Mouse (Mus musculus) CH12.LX (cell line): ENCODE data around the gene Postn. TPM values are rescaled to one million over a fixed set of nuclear protein-coding genes. Genes with fewer than 3 reads are reported as not detected.

Source experiments
- DNase-seq: peaks from one replicate; pipeline ENCODE4 v3.0.0-alpha.2; 2013; ENCODE audit errors: extremely low read depth
- H3K27ac ChIP-seq: 2 replicates; pipeline ENCODE4 v1.5.1; 2012; ENCODE audit warnings: low read depth, mild to moderate bottlenecking, control low read depth, moderate library complexity; ENCODE audit not compliant: insufficient read depth
- H3K27me3 ChIP-seq: replicated peaks from 2 replicates; pipeline ENCODE3; 2012; ENCODE audit warnings: inconsistent platforms
- H3K36me3 ChIP-seq, 2 experiments: replicated peaks in 1 of 2; 2 replicates each; pipeline versions ENCODE3 to v1.6.1; 2012; ENCODE audit warnings: inconsistent platforms in 1 of 2, low read length in 1 of 2, mild to moderate bottlenecking in 1 of 2, mixed read lengths in 1 of 2, moderate library complexity in 1 of 2; ENCODE audit not compliant: control insufficient read depth in 1 of 2, insufficient read depth in 1 of 2
- H3K4me1 ChIP-seq, 2 experiments: 2 replicates each; pipeline ENCODE4 v1.6.1; 2012; ENCODE audit warnings: inconsistent platforms in 1 of 2, moderate library complexity in 1 of 2; ENCODE audit not compliant: insufficient read depth in 2 of 2, control insufficient read depth in 1 of 2
- H3K4me2 ChIP-seq: 2 replicates; pipeline ENCODE4 v1.6.1; 2012; ENCODE audit warnings: low read depth, mild to moderate bottlenecking, control low read depth; ENCODE audit not compliant: poor library complexity, insufficient read depth, severe bottlenecking
- H3K4me3 ChIP-seq, 3 experiments: fragments of 150-350 bp in 1 of 3; sonication (generic) in 1 of 3; replicated peaks in 1 of 3; 2 replicates each; pipeline versions ENCODE3 to v1.5.1; 2011 to 2012; ENCODE audit warnings: low read depth in 2 of 3, low read length in 2 of 3, mild to moderate bottlenecking in 2 of 3, moderate library complexity in 2 of 3, control low read depth in 1 of 3, improper control_type of control experiment in 1 of 3, inconsistent platforms in 1 of 3, mixed read lengths in 1 of 3; ENCODE audit not compliant: poor library complexity in 1 of 3
- H3K79me2 ChIP-seq: replicated peaks from 2 replicates; pipeline ENCODE4 v1.6.1; 2012; ENCODE audit warnings: mild to moderate bottlenecking, moderate library complexity; ENCODE audit not compliant: control insufficient read depth, poor library complexity, insufficient read depth, severe bottlenecking; ENCODE audit errors: extremely low read depth
- H3K9ac ChIP-seq: 2 replicates; pipeline ENCODE4 v1.6.1; 2012; ENCODE audit warnings: low read depth, mild to moderate bottlenecking, control low read depth, moderate library complexity; ENCODE audit not compliant: insufficient read depth
- H3K9me3 ChIP-seq: replicated peaks from 2 replicates; pipeline ENCODE3; 2012; ENCODE audit warnings: low read length, inconsistent platforms, mixed read lengths
- BHLHE40 ChIP-seq: IDR thresholded peaks from 2 replicates; pipeline ENCODE4 v1.6.1; 2011; ENCODE audit warnings: mild to moderate bottlenecking, low read depth, low read length, improper control_type of control experiment
- CHD1 ChIP-seq: IDR thresholded peaks from 2 replicates; pipeline ENCODE4 v1.6.1; 2012; ENCODE audit warnings: low read depth, low read length, improper control_type of control experiment, inconsistent platforms
- CHD2 ChIP-seq: IDR thresholded peaks from 2 replicates; pipeline ENCODE4 v1.6.1; 2011; ENCODE audit warnings: low read length, improper control_type of control experiment
- CTCF ChIP-seq, 2 experiments: IDR thresholded peaks in 1 of 2; conservative IDR thresholded peaks in 1 of 2; 2 replicates each; pipeline ENCODE4 v1.5.1; 2011 to 2012; ENCODE audit warnings: low read depth in 2 of 2, low read length in 2 of 2, improper control_type of control experiment in 1 of 2, inconsistent platforms in 1 of 2, mild to moderate bottlenecking in 1 of 2, moderate library complexity in 1 of 2
- ELF1 ChIP-seq: IDR thresholded peaks from 2 replicates; pipeline ENCODE4 v1.6.1; 2014; ENCODE audit warnings: low read depth, mild to moderate bottlenecking, inconsistent platforms, low read length, improper control_type of control experiment
- EP300 ChIP-seq: IDR thresholded peaks from 2 replicates; pipeline ENCODE4 v1.6.1; 2011; ENCODE audit warnings: low read length, improper control_type of control experiment
- GABPA ChIP-seq: IDR thresholded peaks from 2 replicates; pipeline ENCODE4 v1.6.1; 2012; ENCODE audit warnings: low read depth, low read length, improper control_type of control experiment, inconsistent platforms; ENCODE audit not compliant: insufficient replicate concordance
- JUN ChIP-seq: IDR thresholded peaks from 2 replicates; pipeline ENCODE4 v1.6.1; 2011; ENCODE audit warnings: low read depth, mild to moderate bottlenecking, low read length, improper control_type of control experiment, moderate library complexity; ENCODE audit not compliant: insufficient read depth
- JUND ChIP-seq: conservative IDR thresholded peaks from 2 replicates; pipeline ENCODE4 v1.6.1; 2011; ENCODE audit warnings: low read depth, low read length, improper control_type of control experiment
- MAX ChIP-seq: IDR thresholded peaks from 2 replicates; pipeline ENCODE4 v1.6.1; 2011; ENCODE audit warnings: low read length, improper control_type of control experiment
- MEF2A ChIP-seq: IDR thresholded peaks from 2 replicates; pipeline ENCODE4 v1.6.1; 2014; ENCODE audit warnings: low read depth, mild to moderate bottlenecking, inconsistent platforms, low read length, improper control_type of control experiment, borderline replicate concordance
- MYC ChIP-seq: IDR thresholded peaks from 2 replicates; pipeline ENCODE4 v1.6.1; 2011; ENCODE audit warnings: low read depth, mild to moderate bottlenecking, improper control_type of control experiment, low read length
- NELFE ChIP-seq: IDR thresholded peaks from 2 replicates; pipeline ENCODE4 v1.6.1; 2011; ENCODE audit warnings: low read depth, low read length, improper control_type of control experiment
- NRF1 ChIP-seq: IDR thresholded peaks from 2 replicates; pipeline ENCODE4 v1.6.1; 2014; ENCODE audit warnings: low read depth, mild to moderate bottlenecking, inconsistent platforms, low read length, improper control_type of control experiment, moderate library complexity
- PAX5 ChIP-seq: IDR thresholded peaks from 2 replicates; pipeline ENCODE4 v1.6.1; 2012; ENCODE audit warnings: low read length, inconsistent platforms, mixed read lengths
- POLR2AphosphoS2 ChIP-seq: IDR thresholded peaks from 2 replicates; pipeline ENCODE4 v1.6.1; 2011; ENCODE audit warnings: low read depth, low read length, improper control_type of control experiment
- RAD21 ChIP-seq: IDR thresholded peaks from 2 replicates; pipeline ENCODE4 v1.6.1; 2011; ENCODE audit warnings: low read depth, mild to moderate bottlenecking, low read length, improper control_type of control experiment, moderate library complexity
- SIN3A ChIP-seq: IDR thresholded peaks from 2 replicates; pipeline ENCODE4 v1.6.1; 2012; ENCODE audit warnings: low read length, improper control_type of control experiment, inconsistent platforms
- TBP ChIP-seq: conservative IDR thresholded peaks from 2 replicates; pipeline ENCODE4 v1.6.1; 2011; ENCODE audit warnings: low read depth, low read length, improper control_type of control experiment
- TCF12 ChIP-seq: IDR thresholded peaks from 2 replicates; pipeline ENCODE4 v1.6.1; 2014; ENCODE audit warnings: low read depth, mild to moderate bottlenecking, inconsistent platforms, low read length, improper control_type of control experiment
- UBTF ChIP-seq: IDR thresholded peaks from 2 replicates; pipeline ENCODE4 v1.6.1; 2012; ENCODE audit warnings: low read depth, mild to moderate bottlenecking, inconsistent platforms, low read length, improper control_type of control experiment, moderate library complexity
- USF1 ChIP-seq: IDR thresholded peaks from 2 replicates; pipeline ENCODE4 v1.6.1; 2014; ENCODE audit warnings: low read depth, mild to moderate bottlenecking, inconsistent platforms, low read length, improper control_type of control experiment
- ZC3H11A ChIP-seq: IDR thresholded peaks from 2 replicates; pipeline ENCODE4 v1.6.1; 2012; ENCODE audit warnings: low read depth, mild to moderate bottlenecking, inconsistent platforms, low read length, improper control_type of control experiment
- ZKSCAN1 ChIP-seq: IDR thresholded peaks from 2 replicates; pipeline ENCODE4 v1.6.1; 2012; ENCODE audit warnings: low read depth, inconsistent platforms, low read length, improper control_type of control experiment, borderline replicate concordance
- dilution Hi-C: fragments of 300-500 bp; cut with MboI; formaldehyde crosslinking; loops from 2 replicates; pipeline ENCODE4 v1.14.3; 2020; ENCODE audit warnings: low sequenced_read_pairs; ENCODE audit not compliant: extremely low pct_unique_long_range_greater_than_20kb, extremely low pct_ligation_motif_present
- in situ Hi-C: fragments of 300-500 bp; cut with MboI; formaldehyde crosslinking; loops from 3 replicates; pipeline ENCODE4 v1.14.3; 2019; ENCODE audit warnings: low sequenced_read_pairs, low pct_ligation_motif_present, low pct_unique_long_range_greater_than_20kb, mixed read lengths
- polyA plus RNA-seq: library from polyadenylated mRNA; unstranded; fragments of >175 nt; gene quantifications from 2 replicates; pipeline ENCODE4 v1.2.1, GENCODE M21; 2012; ENCODE audit warnings: low read depth; ENCODE audit not compliant: insufficient read length
- total RNA-seq, 2 experiments: library from RNA; depleted of rRNA; stranded (reverse); fragments of 300-350 nt in 1 of 2; fragments of >200 nt in 1 of 2; gene quantifications; 2 replicates each; pipeline ENCODE4 v1.2.3; 2012 to 2014

Gene Postn
- total and polyA plus RNA-seq, 3 experiments: 0.59 to 2.6 (median 2.3) TPM

DNA sequence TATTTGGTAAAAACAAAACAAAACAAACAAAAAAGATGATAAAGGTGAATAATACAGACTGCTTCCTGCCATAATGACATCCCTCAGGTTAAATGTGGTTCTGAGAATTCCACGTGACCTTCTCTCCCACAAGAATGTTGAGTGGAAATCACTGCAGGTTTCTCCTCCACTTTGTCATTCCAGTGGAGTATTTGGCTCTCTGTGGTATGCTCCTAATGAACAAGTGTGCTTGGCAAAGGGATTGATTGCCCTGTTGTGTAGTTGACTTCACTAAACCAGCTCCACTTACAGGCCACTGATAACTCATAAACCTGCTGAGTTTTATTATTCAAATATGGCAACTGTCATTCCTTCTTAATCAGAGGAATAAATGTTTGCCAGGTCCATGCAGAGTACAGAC, 39.7 kb downstream of the Postn start:
- Histone ChIP-seq H3K36me3 (no peaks in the 10 kb centered on the region), H3K4me2 (no peak overlapping the region), H3K27ac (no peak overlapping the region), H3K9me3 (no peaks in the 10 kb centered on the region), H3K27me3 (no peaks in the 10 kb centered on the region), H3K9ac (no peak overlapping the region), H3K79me2 (no peaks in the 10 kb centered on the region), H3K4me1 (peaks cover 0 to 7% of the 10 kb centered on the region in 2 experiments; a peak in 1 of 4 replicates)
- dilution Hi-C loops: no loop called here
- DNase-seq: no peak
- TF ChIP-seq POLR2AphosphoS2 (no peak), MYC (no peak), ELF1 (no peak), NELFE (no peak), ZC3H11A (no peak), UBTF (no peak), BHLHE40 (no peak), TBP (no peak), EP300 (no peak), JUND (no peak), TCF12 (no peak)
- TF ChIP-seq, all 38 proteins: peak for 0
- no peak overlapping the region for H3K4me3 ChIP-seq
- in situ Hi-C loops: no loop called here

DNA sequence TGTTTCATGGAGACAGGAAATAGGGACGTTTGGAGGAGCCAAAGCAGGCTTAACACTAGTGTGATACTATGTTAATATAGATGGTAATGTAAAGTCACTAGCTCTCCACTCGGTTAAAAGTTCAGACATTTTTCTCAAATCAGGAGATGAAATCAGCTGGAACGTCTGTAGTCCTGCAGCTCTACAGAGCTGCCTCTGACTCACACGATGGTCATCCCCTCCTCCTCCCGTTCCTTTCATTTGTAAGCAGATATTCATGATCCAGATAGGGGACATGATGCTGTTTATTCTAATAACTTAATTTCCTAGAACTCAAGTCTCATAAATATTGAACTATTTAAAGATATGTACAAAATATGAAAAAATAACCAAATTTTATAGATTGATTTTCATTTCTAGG, 40.8 kb downstream of the Postn start:
- Histone ChIP-seq H3K27me3 (no peaks in the 10 kb centered on the region), H3K4me2 (no peak overlapping the region), H3K9ac (no peak overlapping the region), H3K4me3 (no peak overlapping the region), H3K27ac (no peak overlapping the region), H3K79me2 (no peaks in the 10 kb centered on the region), H3K36me3 (no peaks in the 10 kb centered on the region), H3K4me1 (peaks cover 0 to 7% of the 10 kb centered on the region in 2 experiments; a peak in 1 of 4 replicates), H3K9me3 (no peaks in the 10 kb centered on the region)
- dilution Hi-C loops: no loop called here
- in situ Hi-C loops: no loop called here
- DNase-seq: no peak
- TF ChIP-seq TBP (no peak), GABPA (no peak), RAD21 (no peak), NELFE (no peak), ZKSCAN1 (no peak), USF1 (no peak), CHD2 (no peak), JUN (no peak), CHD1 (no peak), MAX (no peak), SIN3A (no peak), CTCF (conservative IDR thresholded peaks at IDR 0.05 in 1 of 2, IDR thresholded peaks at IDR 0.05 in 1 of 2; ENCODE audit: low read depth in 2 of 2, low read length in 2 of 2) (no peak), MEF2A (no peak), NRF1 (no peak), POLR2AphosphoS2 (no peak), PAX5 (no peak), MYC (no peak)
